Mouse (Mus musculus): ENCODE measurements around the gene Dazap2.

DNA sequence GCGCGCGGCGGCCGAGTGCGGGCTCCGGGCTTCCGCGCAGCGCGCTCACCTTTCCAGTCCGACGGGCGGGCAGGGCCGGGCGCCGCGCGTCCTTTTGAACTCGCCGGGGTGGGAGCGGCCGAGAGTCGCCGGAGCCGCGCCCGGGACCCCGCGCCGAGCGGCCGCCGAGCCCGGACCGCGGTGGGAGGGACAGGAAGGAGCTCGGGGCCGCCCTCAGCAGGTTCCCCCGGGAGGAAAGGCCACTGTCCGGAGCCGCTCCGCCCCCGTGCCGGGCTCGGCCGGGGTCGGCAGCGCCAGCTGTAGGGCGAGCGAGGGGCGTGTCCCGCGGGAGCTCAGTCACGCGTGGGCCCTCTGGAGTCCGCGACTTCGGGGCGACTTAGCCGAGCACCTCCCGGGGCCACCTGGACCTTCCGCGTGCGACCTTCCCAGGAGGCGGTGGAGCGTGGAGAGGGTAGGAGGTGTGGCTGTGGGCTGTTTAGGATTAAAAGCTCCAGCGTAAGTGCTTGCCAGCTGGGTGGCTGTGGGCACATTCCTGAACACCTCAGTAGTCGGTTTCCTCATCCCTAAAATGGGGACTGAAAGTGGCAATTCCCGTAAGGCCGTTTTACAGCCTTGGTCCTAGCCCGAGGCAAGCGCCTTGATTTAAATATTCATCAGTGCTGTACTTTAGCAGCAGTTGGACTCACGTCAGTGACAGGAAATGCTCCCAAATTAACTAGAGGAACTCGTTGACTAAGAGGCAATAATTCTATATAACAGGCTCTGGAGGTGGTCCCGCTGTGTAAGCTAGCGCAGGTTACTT, 21.8 kb downstream of the Dazap2 start, which contains the start of gene Smagp:
- peak; percentile 7; the same call in 1 of the 2 replicates for TF ChIP-seq POLR2A (IDR thresholded peaks at IDR 0.05; ENCODE audit: borderline replicate concordance, extremely low read depth, low read depth, low read length)
- no peak for TF ChIP-seq CTCF (IDR thresholded peaks at IDR 0.05; ENCODE audit: insufficient read depth, low read length)
